Mouse (Mus musculus) adrenal gland, adult (tissue): ENCODE data around the gene Hapln3.

Source experiments
- DNase-seq, 2 experiments: peaks; one replicate each; pipeline ENCODE4 v3.0.0; 2022 to 2023; ENCODE audit warnings: low spot score in 1 of 2; ENCODE audit not compliant: inconsistent age in 2 of 2

Hapln3 gene

GRCm38 (mm10) chr7:79079212-79079611, 51.6 kb downstream of the Hapln3 start:
- no peak for DNase-seq

GRCm38 (mm10) chr7:79068231-79068630, 62.6 kb downstream of the Hapln3 start:
- no peak for DNase-seq

- no peak for DNase-seq
Measured at GRCm38 (mm10) chr7:79067466-79067865, 63.4 kb downstream of the Hapln3 start.
